In the genomic region with DNA sequence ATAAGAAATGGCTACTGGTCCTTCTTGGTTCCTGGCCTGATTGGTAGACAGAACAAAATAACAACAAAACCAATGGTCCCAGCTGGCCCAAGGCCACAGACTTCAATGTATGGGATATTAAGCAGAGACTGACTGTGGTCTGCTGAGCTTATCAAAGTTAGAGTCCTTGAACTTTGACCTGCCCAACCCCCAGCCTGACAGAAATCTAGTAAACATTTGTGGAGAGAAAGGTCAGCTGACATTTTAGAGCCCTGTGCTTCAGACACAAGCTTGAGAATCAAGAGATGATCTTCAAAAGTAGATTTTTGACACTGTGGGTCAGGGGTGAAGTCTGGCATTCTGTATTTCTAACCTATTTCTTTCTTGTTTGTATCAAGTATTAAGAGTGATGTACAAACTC, we compare ENCODE assay signal across 32 mouse cellular contexts. TPM values are rescaled to one million over a fixed set of nuclear protein-coding genes. Genes with fewer than 3 reads are reported as not detected.
A peak's percentile ranks its signal among the peaks of the same experiment; 100 is the strongest.
DNase-seq lines count a peak whose midpoint lies in the region; ATAC-seq and TF ChIP-seq lines count a peak whose summit lies in the region.
"Had no signal": no experiment of that assay in that cellular context is flagged by ENCODE, and none has a peak within 500 bp of the region (broad histone marks: within the 10 kb centered on the region; RNA-seq: fewer than 3 reads in every experiment).

No protein-coding gene starts in this region.

- no peak overlapping the region for H3K9ac ChIP-seq in liver, embryonic 12.5 days
- H3K9ac ChIP-seq: forebrain, postnatal 0 days; hindbrain, embryonic 15.5 days; midbrain, embryonic 15.5 days; neural tube, embryonic 12.5 days had no signal

- H3K4me2 ChIP-seq in liver, embryonic 12.5 days, result peak overlapping the region; percentile 15
- H3K4me2 ChIP-seq: hindbrain, embryonic 15.5 days; midbrain, embryonic 15.5 days; neural tube, embryonic 12.5 days had no signal

- no peaks in the 10 kb centered on the region for H3K36me3 ChIP-seq in liver, embryonic 12.5 days
- H3K36me3 ChIP-seq in macrophage (ENCODE audit: inconsistent target), result no peaks in the 10 kb centered on the region
- H3K36me3 ChIP-seq: forebrain, embryonic 10.5 days; heart, embryonic 10.5 days; hindbrain, embryonic 15.5 days; midbrain, embryonic 15.5 days; neural tube, embryonic 12.5 days had no signal

- H3K79me2 ChIP-seq in macrophage (ENCODE audit: inconsistent target), result peaks cover 59% of the 10 kb centered on the region; the same call in 1 of the 2 replicates

- peak overlapping the region; percentile 86 for H3K4me3 ChIP-seq in gastrocnemius, adult 2 months
- no peak overlapping the region for H3K4me3 ChIP-seq in liver, embryonic 12.5 days
- no peak overlapping the region for H3K4me3 ChIP-seq in macrophage (ENCODE audit: inconsistent target)
- H3K4me3 ChIP-seq: forebrain, embryonic 10.5 days; heart, embryonic 10.5 days; hindbrain, embryonic 15.5 days; midbrain, embryonic 15.5 days; neural tube, embryonic 12.5 days had no signal

- intact Hi-C loops in gastrocnemius, adult 2 months (cut with DNase I), result loop anchor here (5.0 kb wide), 1 partner anchor 41 kb away; no protein-coding TSS in a partner anchor

- peak overlapping the region; percentile 93; the same call in 1 of the 2 replicates for H3K27ac ChIP-seq in gastrocnemius, adult 2 months
- H3K27ac ChIP-seq in liver, embryonic 12.5 days, result no peak overlapping the region
- peak overlapping the region; percentile 15 for H3K27ac ChIP-seq in macrophage
- H3K27ac ChIP-seq: forebrain, embryonic 10.5 days; heart, embryonic 10.5 days; hindbrain, embryonic 15.5 days; midbrain, embryonic 15.5 days; neural tube, embryonic 12.5 days had no signal

- H3K9me3 ChIP-seq in liver, embryonic 12.5 days (replicated peaks), result no peaks in the 10 kb centered on the region
- H3K9me3 ChIP-seq: forebrain, embryonic 10.5 days; heart, embryonic 10.5 days; hindbrain, embryonic 15.5 days; midbrain, embryonic 15.5 days; neural tube, embryonic 12.5 days had no signal

- DNase-seq in gastrocnemius, adult 2 months, result no peak
- no peak for DNase-seq in gastrocnemius, adult 18-20 months (ENCODE audit: low spot score)
- DNase-seq in kidney, postnatal 36 days, result peak; percentile 34 to 46
- no peak for DNase-seq in kidney, postnatal 14 days
- no peak for DNase-seq in frontal cortex, postnatal 25 days (ENCODE audit: low spot score in 2 of 2)
- DNase-seq: adrenal gland, postnatal 25 days; cerebellum, adult 9-11 months; forebrain, postnatal 0 days; layer of hippocampus, adult 9-11 months; right cerebral cortex, postnatal 14 days; spleen, adult 18-20 months had no signal

- peaks cover 16% of the 10 kb centered on the region for H3K4me1 ChIP-seq in liver, embryonic 12.5 days

- ATAC-seq in liver, embryonic 12.5 days, result no peak
- ATAC-seq in megakaryocyte-erythroid progenitor cell, adult 5-6 weeks (replicated peaks; ENCODE audit: low FRiP score, low TSS enrichment, poor library complexity, severe bottlenecking), result no peak
- ATAC-seq: forebrain, postnatal 0 days; lung, postnatal 0 days; midbrain, embryonic 15.5 days had no signal

- TF ChIP-seq CTCF in gastrocnemius, adult 2 months (IDR thresholded peaks at IDR 0.05), result no peak

- H3K27me3 ChIP-seq in liver, embryonic 12.5 days (replicated peaks), result no peaks in the 10 kb centered on the region; the same call in 1 of the 2 replicates
- H3K27me3 ChIP-seq: midbrain, embryonic 15.5 days; neural tube, embryonic 12.5 days had no signal

RNA-seq across cellular contexts. Expression of gene Ppfibp2, which starts 1.7 kb away (rescaled TPM):
- total RNA-seq in gastrocnemius, adult 2 months (2021), result 10 to 100 TPM; 10.6 to 19.0 TPM
- total RNA-seq in gastrocnemius, adult 18-20 months (2021), result 10 to 100 TPM; 13.9 to 15.6 TPM
- polyA plus RNA-seq in liver, embryonic 12.5 days (2016; fragmentation: Nextera tagmentation; extraction: Ambion mirVana), result 3.9 and 4.0 TPM in 2 replicates
- 100 to 1,000 TPM in 19 of 26 experiments, 10 to 100 TPM in 7; 70.4 to 293 (median 166) TPM for total RNA-seq in macrophage (2018; cell fraction: chromatin; rRNA removed)
- total RNA-seq in macrophage (2018; cell fraction: cytosol; rRNA removed), result 10 to 100 TPM; 20.8 to 68.3 (median 40.1) TPM
- 100 to 1,000 TPM in 14 of 26 experiments, 10 to 100 TPM in 12; 36.5 to 165 (median 110) TPM for total RNA-seq in macrophage (2018; cell fraction: nucleus; rRNA removed)
- polyA plus RNA-seq in macrophage (2018), result 10.9 to 30.6 TPM (median 27.0 TPM) in 3 replicates
- 0.66 and 1.5 TPM in 2 replicates for total RNA-seq in megakaryocyte-erythroid progenitor cell, adult 5-6 weeks (2014; fragmentation: Nextera tagmentation)
- 1.0 and 3.6 TPM in 2 replicates for total RNA-seq in megakaryocyte-erythroid progenitor cell, adult 5-6 weeks (2017)

RNA-seq across cellular contexts. Expression of gene 5330417H12Rik, which starts 28.2 kb away (rescaled TPM):
- not detected for total RNA-seq in gastrocnemius, adult 2 months (2021)
- not detected for total RNA-seq in gastrocnemius, adult 18-20 months (2021)
- polyA plus RNA-seq in liver, embryonic 12.5 days (2016; fragmentation: Nextera tagmentation; extraction: Ambion mirVana), result not detected in 2 replicates
- total RNA-seq in macrophage (2018; cell fraction: chromatin; rRNA removed), result not detected
- not detected for total RNA-seq in macrophage (2018; cell fraction: cytosol; rRNA removed)
- not detected for total RNA-seq in macrophage (2018; cell fraction: nucleus; rRNA removed)
- polyA plus RNA-seq in macrophage (2018), result not detected in 3 replicates
- total RNA-seq in megakaryocyte-erythroid progenitor cell, adult 5-6 weeks (2014; fragmentation: Nextera tagmentation), result not detected in 2 replicates
- not detected in 2 replicates for total RNA-seq in megakaryocyte-erythroid progenitor cell, adult 5-6 weeks (2017)
- total RNA-seq: adrenal gland, postnatal 25 days; common myeloid progenitor, adult 5-6 weeks; forebrain, postnatal 0 days; gastrocnemius, adult 8-10 months; hematopoietic stem cell, adult 5-6 weeks; left cerebral cortex, adult 18-20 months; left cerebral cortex, postnatal 25 days; megakaryocyte, adult 5-6 weeks had no signal
- polyA plus RNA-seq: embryonic facial prominence, embryonic 11.5 days; forebrain, embryonic 10.5 days; forebrain, postnatal 0 days; heart, embryonic 16.5 days; hindbrain, embryonic 15.5 days; intestine, embryonic 14.5 days; large intestine, adult 2 months; limb, embryonic 14.5 days; lung, postnatal 0 days; midbrain, embryonic 15.5 days; neural tube, embryonic 12.5 days; testis, adult 2 months had no signal

RNA-seq across cellular contexts. Expression of gene Olfml1, which starts 29.5 kb away (rescaled TPM):
- total RNA-seq in gastrocnemius, adult 2 months (2021), result 1 to 10 TPM; 2.0 to 2.6 TPM
- 1 to 10 TPM; 1.5 to 1.7 TPM for total RNA-seq in gastrocnemius, adult 18-20 months (2021)
- polyA plus RNA-seq in liver, embryonic 12.5 days (2016; fragmentation: Nextera tagmentation; extraction: Ambion mirVana), result 2.8 and 3.7 TPM in 2 replicates
- total RNA-seq in macrophage (2018; cell fraction: chromatin; rRNA removed), result 1 to 10 TPM in 1 of 26 experiments, not detected in 25; 2.8 TPM
- total RNA-seq in macrophage (2018; cell fraction: cytosol; rRNA removed), result not detected
- not detected for total RNA-seq in macrophage (2018; cell fraction: nucleus; rRNA removed)
- polyA plus RNA-seq in macrophage (2018), result not detected in 3 replicates
- total RNA-seq in megakaryocyte-erythroid progenitor cell, adult 5-6 weeks (2014; fragmentation: Nextera tagmentation), result not detected in 2 replicates
- total RNA-seq in megakaryocyte-erythroid progenitor cell, adult 5-6 weeks (2017), result not detected in 2 replicates
- total RNA-seq: common myeloid progenitor, adult 5-6 weeks; hematopoietic stem cell, adult 5-6 weeks; megakaryocyte, adult 5-6 weeks had no signal

Comparison
In these comparisons a context has a peak if more than half of its experiments do, and no peak if none do; other contexts are left out.
1. DNase-seq: peak in kidney, postnatal 36 days (2 of 2); none in gastrocnemius, adult 2 months (single experiment), gastrocnemius, adult 18-20 months (single experiment), kidney, postnatal 14 days (single experiment) and frontal cortex, postnatal 25 days (0 of 2).